Mouse (Mus musculus): ENCODE measurements around the gene Wfdc1. TPM values are rescaled to one million over a fixed set of nuclear protein-coding genes. Genes with fewer than 3 reads are reported as not detected.

Gene Wfdc1
- total RNA-seq, 2 experiments from 2014 or later: 33.5 to 40.7 TPM

GRCm38 (mm10) chr8:119637381-119637780 lies 28.8 kb upstream of the Wfdc1 start:
- DNase-seq: no peak
- intact Hi-C loops (cut with DNase I): no loop called here

DNA sequence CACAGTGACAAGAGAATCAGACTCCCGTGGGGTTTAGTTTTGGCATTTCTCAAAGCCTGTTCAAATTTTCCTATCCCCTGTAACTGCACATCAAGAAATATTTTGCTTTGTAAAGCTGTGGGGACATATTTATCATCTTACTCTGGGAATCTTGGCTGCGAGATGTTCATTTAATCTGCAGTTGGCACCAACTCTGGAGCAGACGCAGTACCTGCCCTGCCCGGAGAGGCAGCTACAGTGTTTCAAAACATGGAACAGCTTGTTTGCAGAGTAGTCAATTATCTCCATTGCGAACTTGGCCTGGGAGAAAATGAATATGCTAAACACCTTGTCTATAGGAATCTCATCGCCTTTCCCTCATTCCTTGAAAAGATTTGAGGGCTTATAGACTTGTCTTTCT lies 27.9 kb upstream of the Wfdc1 start:
- intact Hi-C loops (cut with DNase I): no loop called here
- DNase-seq: no peak

- intact Hi-C loops (cut with DNase I): no loop called here
Observed at GRCm38 (mm10) chr8:119639798-119640197, 26.4 kb upstream of the Wfdc1 start.

GRCm38 (mm10) chr8:119641058-119641457 lies 25.1 kb upstream of the Wfdc1 start:
- DNase-seq: no peak
- intact Hi-C loops (cut with DNase I): no loop called here

More at GRCm38 (mm10) chr8:119639798-119640197, 26.4 kb upstream of the Wfdc1 start:
- DNase-seq: no peak

GRCm38 (mm10) chr8:119642960-119643359 lies 23.2 kb upstream of the Wfdc1 start:
- no peak for DNase-seq
- intact Hi-C loops (cut with DNase I): no loop called here

GRCm38 (mm10) chr8:119644429-119644960 lies 21.7 kb upstream of the Wfdc1 start:
- intact Hi-C loops (cut with DNase I): no loop called here
- DNase-seq: no peak

DNA sequence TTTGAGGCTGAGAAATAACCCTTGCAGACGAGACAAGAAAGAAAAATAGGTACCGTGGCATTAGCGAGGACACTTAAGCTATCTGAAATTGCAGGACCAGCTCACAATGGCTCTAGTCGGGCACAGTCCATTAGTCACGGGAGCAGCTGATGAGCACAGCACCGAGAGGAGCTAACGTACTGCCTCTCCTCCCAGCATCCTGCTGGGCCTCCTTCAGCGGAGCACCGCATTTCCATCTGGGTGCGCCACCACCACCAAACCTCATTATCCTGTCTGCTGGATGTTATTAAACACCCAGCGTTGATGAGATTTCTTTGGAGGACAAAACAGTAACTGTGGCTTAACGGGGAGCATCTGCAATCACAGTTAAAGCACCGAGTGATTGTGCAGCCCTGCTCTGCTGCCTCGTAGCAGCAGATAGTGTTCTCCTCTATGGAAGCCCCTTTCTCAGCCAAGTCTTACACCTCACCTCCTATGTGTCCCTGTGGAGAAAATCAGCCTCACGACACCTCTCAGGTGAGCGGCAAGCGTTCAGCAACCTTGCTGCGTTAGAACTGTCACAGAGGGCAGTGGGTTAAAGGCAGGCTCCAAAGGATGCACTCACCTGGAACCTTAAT lies 21.1 kb upstream of the Wfdc1 start:
- intact Hi-C loops (cut with DNase I): no loop called here
- no peak for DNase-seq

DNA sequence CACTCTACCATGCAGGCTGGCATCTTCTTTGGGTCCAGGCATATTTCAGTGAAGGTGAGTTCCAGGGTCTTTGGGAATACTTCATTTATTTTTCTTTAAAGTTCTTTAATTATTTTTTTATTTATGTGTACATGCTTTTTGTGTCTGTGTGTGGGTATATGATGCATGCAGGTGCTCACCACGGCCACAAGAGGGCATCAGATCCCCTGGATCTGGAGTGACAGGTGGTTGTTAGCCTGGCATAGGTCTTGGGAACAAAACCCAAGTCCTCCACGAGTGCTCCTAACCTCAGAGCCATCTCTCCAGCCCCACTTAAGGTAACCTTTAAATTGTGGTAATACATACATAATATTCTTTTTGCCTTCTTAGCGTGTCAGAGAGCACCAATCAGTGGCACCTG lies 20.0 kb upstream of the Wfdc1 start:
- DNase-seq: no peak
- intact Hi-C loops (cut with DNase I): no loop called here

- intact Hi-C loops (cut with DNase I): no loop called here
- DNase-seq: no peak
Observed at GRCm38 (mm10) chr8:119646846-119647245, 19.3 kb upstream of the Wfdc1 start.

GRCm38 (mm10) chr8:119651324-119651723 lies 14.8 kb upstream of the Wfdc1 start:
- intact Hi-C loops (cut with DNase I): no loop called here
- DNase-seq: no peak

- intact Hi-C loops (cut with DNase I): loop anchor here (1.0 kb wide), 1 partner anchor 19 kb away; no protein-coding TSS in a partner anchor
- peak; percentile 40 to 54 for DNase-seq
Observed at GRCm38 (mm10) chr8:119656709-119657464, 9.3 kb upstream of the Wfdc1 start.

- intact Hi-C loops (cut with DNase I): no loop called here
- DNase-seq: peak; percentile 74 to 78
Observed at GRCm38 (mm10) chr8:119661081-119661480, 5.1 kb upstream of the Wfdc1 start.

- no peak for DNase-seq
- intact Hi-C loops (cut with DNase I): no loop called here
Observed at GRCm38 (mm10) chr8:119661892-119662291, 4.3 kb upstream of the Wfdc1 start.

GRCm38 (mm10) chr8:119663440-119663839 lies 2.7 kb upstream of the Wfdc1 start:
- DNase-seq: no peak
- intact Hi-C loops (cut with DNase I): no loop called here

GRCm38 (mm10) chr8:119665270-119665669 lies 895 bp upstream of the Wfdc1 start:
- intact Hi-C loops (cut with DNase I): no loop called here
- peak; percentile 38 to 40 for DNase-seq

DNA sequence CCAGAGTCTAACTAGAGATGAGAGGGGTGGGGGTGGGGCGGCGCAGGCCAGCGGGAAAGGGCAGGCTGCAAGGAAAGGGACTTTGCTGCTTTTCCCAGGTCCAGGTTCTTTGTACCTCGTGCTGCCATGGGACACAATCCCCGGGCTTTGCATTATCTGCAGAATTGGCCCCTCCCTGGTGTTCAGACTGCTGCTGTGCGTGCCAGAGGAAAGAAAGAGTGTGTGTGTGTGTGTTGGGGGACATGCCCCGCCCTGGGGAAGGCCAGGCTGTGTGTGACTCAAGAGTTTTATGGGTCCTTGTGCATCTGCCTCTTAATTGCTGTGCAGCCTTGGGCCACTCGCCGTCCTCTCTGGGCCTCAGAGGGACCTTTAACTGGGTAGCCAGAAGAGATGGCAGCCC lies 2.3 kb downstream of the Wfdc1 start:
- intact Hi-C loops (cut with DNase I): no loop called here
- DNase-seq: no peak

- DNase-seq: no peak
- intact Hi-C loops (cut with DNase I): no loop called here
Observed at GRCm38 (mm10) chr8:119669284-119669683, 3.1 kb downstream of the Wfdc1 start.

DNA sequence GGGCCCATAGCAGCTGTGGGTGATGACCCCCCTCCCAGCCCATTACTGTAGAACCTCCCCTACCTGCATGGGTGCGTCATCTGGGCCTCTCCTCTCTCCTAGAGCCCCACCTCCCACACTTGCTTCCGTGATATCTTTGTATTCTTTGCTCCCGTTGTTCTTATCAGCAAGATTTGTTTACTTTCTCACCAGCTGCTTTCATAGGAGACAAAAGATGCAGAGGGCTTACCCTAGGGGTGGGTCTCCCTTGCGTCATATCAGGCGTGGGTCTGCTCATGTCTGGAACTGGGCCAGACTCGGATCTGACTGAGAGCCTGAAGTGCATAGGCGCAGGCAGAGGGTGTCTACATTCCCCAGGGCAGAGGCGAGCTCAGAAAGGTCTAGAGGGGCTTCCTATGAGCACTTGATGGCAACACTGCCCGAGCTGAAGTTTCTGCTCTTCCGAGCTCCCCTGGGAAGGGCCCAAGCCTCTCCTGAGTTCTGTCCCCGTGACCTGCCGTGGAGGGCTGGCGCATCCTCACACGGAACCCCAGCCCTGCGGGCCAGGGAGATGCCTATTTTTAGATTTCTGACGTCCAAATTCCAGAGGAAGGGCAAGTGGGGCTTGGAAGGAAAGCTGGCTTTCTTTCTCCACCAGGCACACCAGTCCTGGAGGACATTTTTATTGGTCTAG lies 4.4 kb downstream of the Wfdc1 start:
- intact Hi-C loops (cut with DNase I): loop anchor here (1.0 kb wide), 1 partner anchor 65 kb away; the partner anchor contains the start of gene Taf1c
- DNase-seq: peak; percentile 54 to 57

- DNase-seq: no peak
- intact Hi-C loops (cut with DNase I): loop anchor here (2.0 kb wide), 1 partner anchor 69 kb away; the partner anchor contains the start of gene Taf1c
Observed at GRCm38 (mm10) chr8:119673976-119674555, 7.9 kb downstream of the Wfdc1 start.

- no peak for DNase-seq
- intact Hi-C loops (cut with DNase I): loop anchor here (2.0 to 5.0 kb wide), 4 partner anchors 71 to 263 kb away; partner anchors contain the start of genes Mbtps1, Necab2 and Taf1c
Observed at GRCm38 (mm10) chr8:119675457-119675856, 9.3 kb downstream of the Wfdc1 start.

GRCm38 (mm10) chr8:119676389-119676788 lies 10.2 kb downstream of the Wfdc1 start:
- intact Hi-C loops (cut with DNase I): loop anchor here (1.0 to 5.0 kb wide), 4 partner anchors 19 to 264 kb away; partner anchors contain the start of genes Mbtps1 and Necab2
- DNase-seq: peak; percentile 89 to 94
